Mouse (Mus musculus) forebrain, embryonic 10.5 days (tissue): ENCODE data around the gene Vmn1r84. TPM values are rescaled to one million over a fixed set of nuclear protein-coding genes. Genes with fewer than 3 reads are reported as not detected.

Experiments
- DNase-seq: peaks from one replicate; pipeline ENCODE4 v3.0.0-alpha.2; 2017; ENCODE audit warnings: low spot score; ENCODE audit errors: extremely low spot score
- H3K27ac ChIP-seq: fragments of 300-500 bp; sonication (generic); 2 replicates; pipeline ENCODE4 v1.5.1; 2016; ENCODE audit warnings: mild to moderate bottlenecking
- H3K27me3 ChIP-seq: fragments of 300-500 bp; sonication (generic); 2 replicates; pipeline ENCODE4 v1.6.1; 2016; ENCODE audit warnings: mild to moderate bottlenecking; ENCODE audit not compliant: poor library complexity, severe bottlenecking
- H3K36me3 ChIP-seq: fragments of 300-500 bp; sonication (generic); replicated peaks from 2 replicates; pipeline ENCODE4 v1.6.1; 2016; ENCODE audit warnings: mild to moderate bottlenecking, moderate library complexity
- H3K4me1 ChIP-seq: fragments of 300-500 bp; sonication (generic); 2 replicates; pipeline ENCODE4 v1.6.1; 2016
- H3K4me3 ChIP-seq: fragments of 300-500 bp; sonication (generic); 2 replicates; pipeline ENCODE4 v1.5.1; 2016; ENCODE audit warnings: mild to moderate bottlenecking, moderate library complexity
- H3K9me3 ChIP-seq: fragments of 300-500 bp; sonication (generic); 2 replicates; pipeline ENCODE4 v1.6.1; 2016; ENCODE audit warnings: mild to moderate bottlenecking, moderate library complexity
- WGBS: fragments of 180-500 bp; shearing (Covaris S2); methylation state at CpG from one replicate; pipeline ENCODE4 v1.1.7; 2016; 5-methylcytosine and 5-hydroxymethylcytosine counted together
- microRNA-seq: library from miRNA; unstranded; fragments of <30 nt; microRNA quantifications from one replicate; pipeline ENCODE4, GENCODE M21; 2017
- polyA plus RNA-seq: library from polyadenylated mRNA; unstranded; fragments of >200 nt; fragmentation: Nextera tagmentation; extraction: Ambion mirVana; gene quantifications from 2 replicates; pipeline ENCODE4 v1.2.1, GENCODE M21; 2016

Gene Vmn1r84
- polyA plus RNA-seq = not detected in 2 replicates

GRCm38 (mm10) chr7:12369173-12369572, at the start of gene Vmn1r84:
Gene Vmn1r84, minus strand, starts transcription at chr7:12369273.
- Histone ChIP-seq H3K4me1 (no peaks in the 10 kb centered on the region), H3K4me3 (no peak within 1 kb of the TSS), H3K27ac (no peak within 1 kb of the TSS), H3K36me3 (no peaks in the 10 kb centered on the region), H3K9me3 (peaks cover 23% of the 10 kb centered on the region), H3K27me3 (no peaks in the 10 kb centered on the region)
- DNase-seq = no peak
- 61% methylated on average over 1 of the region's 1 CpGs for WGBS

- Histone ChIP-seq H3K27me3 (no peaks in the 10 kb centered on the region), H3K9me3 (peaks cover 31% of the 10 kb centered on the region), H3K4me3 (no peak within 1 kb of the TSS), H3K36me3 (no peaks in the 10 kb centered on the region), H3K4me1 (no peaks in the 10 kb centered on the region), H3K27ac (no peak within 1 kb of the TSS)
- no peak for DNase-seq
- 85% methylated on average over 2 of the region's 2 CpGs for WGBS
Measured at GRCm38 (mm10) chr7:12329381-12329780, 39.7 kb downstream of the Vmn1r84 start, which contains the start of gene Vmn1r83. Gene Vmn1r83, minus strand, starts transcription at chr7:12329481.

Small RNAs within 50 kb of the gene (microRNA-seq; reads per million reads assigned to microRNA genes)
- not detected for gene Gm23521

Other genes with a start within 250 kb of the Vmn1r84 start
- not detected in 2 replicates for gene Vmn1r78, start 219.0 kb downstream of the Vmn1r84 start, polyA plus RNA-seq
- gene Vmn1r79, start 198.0 kb downstream of the Vmn1r84 start, polyA plus RNA-seq = not detected in 2 replicates
- not detected in 2 replicates for gene Vmn1r80, start 180.0 kb downstream of the Vmn1r84 start, polyA plus RNA-seq
- not detected in 2 replicates for gene Vmn1r81, start 101.0 kb downstream of the Vmn1r84 start, polyA plus RNA-seq
- not detected in 2 replicates for gene Vmn1r82, start 68.8 kb downstream of the Vmn1r84 start, polyA plus RNA-seq
- not detected in 2 replicates for gene Vmn1r83, start 39.8 kb downstream of the Vmn1r84 start, polyA plus RNA-seq
- gene Zfp551, start 53.5 kb upstream of the Vmn1r84 start, polyA plus RNA-seq = 3.0 and 3.1 TPM in 2 replicates
- 32.5 and 33.3 TPM in 2 replicates for gene Zfp606, start 109.0 kb upstream of the Vmn1r84 start, polyA plus RNA-seq
- gene 2900092C05Rik, start 143.2 kb upstream of the Vmn1r84 start, polyA plus RNA-seq = not detected in 2 replicates
- not detected in 2 replicates for gene Vmn2r53, start 239.5 kb upstream of the Vmn1r84 start, polyA plus RNA-seq